Mouse (Mus musculus) MEL-GATA-1-ER (cell line): ENCODE data around the gene Chaf1a.

Experiments
- DNase-seq: peaks from one replicate; pipeline ENCODE4 v3.0.0-alpha.2; 2012; ENCODE audit warnings: low read depth; ENCODE audit errors: extremely low read depth

The Chaf1a gene

GRCm38 (mm10) chr17:56020400-56021084 is 19.7 kb upstream of the Chaf1a start:
- no peak for DNase-seq

DNA sequence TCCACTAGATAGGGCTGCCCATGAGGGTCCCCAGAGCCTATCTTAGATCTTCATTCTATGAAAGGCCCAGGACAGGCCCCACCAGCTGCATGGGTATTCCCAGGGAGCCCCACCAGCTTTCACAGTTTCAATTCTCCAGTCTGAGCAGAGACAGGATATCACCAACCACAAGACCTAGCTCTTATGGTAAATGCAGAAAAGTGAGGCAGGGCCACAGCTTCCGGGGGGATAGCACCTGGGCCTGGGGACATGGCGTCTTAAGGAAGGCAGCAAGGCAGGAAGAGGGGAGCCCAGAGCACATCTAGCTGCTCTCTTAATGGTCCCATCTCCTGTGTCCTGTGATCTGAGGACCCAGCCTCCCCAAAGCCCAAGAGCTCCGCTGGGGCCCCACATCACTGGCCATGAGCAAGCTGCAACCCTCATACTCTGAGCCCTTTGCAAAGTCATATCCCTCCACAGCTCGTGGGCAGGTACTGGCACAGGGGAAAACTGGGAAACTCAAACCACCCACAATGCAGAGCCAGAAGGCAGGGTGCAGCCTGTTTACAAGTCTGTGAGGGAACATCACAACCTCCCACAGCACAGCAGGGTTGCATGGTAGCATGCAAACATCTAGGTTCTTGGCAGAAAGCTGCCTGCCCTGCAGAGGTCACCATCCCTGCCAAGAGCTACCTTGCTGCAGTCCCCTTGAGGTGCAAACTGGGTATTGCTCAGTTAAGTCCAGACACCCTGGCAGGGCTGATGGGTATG is 18.9 kb upstream of the Chaf1a start:
- no peak for DNase-seq

- DNase-seq, result no peak
These were observed 17.9 kb upstream of the Chaf1a start for GRCm38 (mm10) chr17:56022131-56022988.

DNA sequence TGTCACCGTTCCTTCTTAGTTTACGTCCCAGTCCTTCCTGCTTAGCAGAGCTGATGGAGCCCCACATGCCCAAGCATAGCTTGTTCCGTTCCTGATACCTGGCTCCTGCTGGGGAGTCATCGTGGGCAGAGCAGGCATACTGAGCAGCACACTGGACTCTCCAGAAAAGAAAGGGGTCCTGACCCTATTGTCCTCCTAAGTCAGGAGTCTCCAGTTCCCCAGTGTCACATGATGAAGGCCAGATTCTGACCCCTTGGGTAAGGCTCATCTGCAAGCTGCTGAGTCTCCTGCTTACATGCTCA is 17.3 kb upstream of the Chaf1a start:
- no peak for DNase-seq

DNA sequence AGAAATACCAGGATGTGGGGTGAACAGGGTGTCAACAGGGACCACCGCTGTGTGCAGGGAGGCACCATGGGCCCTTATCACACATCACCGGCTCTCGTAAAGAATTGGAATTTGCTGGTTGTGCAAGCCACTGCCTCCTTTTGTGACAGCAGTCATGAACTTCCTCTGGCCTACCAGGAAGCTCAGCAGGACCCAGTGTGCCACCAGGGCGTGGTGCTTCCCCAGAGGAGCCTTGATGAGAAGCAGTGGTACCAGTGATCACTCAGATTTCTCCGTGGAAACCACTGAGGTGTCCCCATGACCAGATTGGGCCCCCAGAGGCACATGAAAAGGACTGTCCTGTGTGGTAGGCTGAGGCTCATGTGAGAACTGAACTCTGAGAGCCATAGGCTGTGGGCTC is 16.9 kb upstream of the Chaf1a start:
- no peak for DNase-seq

DNA sequence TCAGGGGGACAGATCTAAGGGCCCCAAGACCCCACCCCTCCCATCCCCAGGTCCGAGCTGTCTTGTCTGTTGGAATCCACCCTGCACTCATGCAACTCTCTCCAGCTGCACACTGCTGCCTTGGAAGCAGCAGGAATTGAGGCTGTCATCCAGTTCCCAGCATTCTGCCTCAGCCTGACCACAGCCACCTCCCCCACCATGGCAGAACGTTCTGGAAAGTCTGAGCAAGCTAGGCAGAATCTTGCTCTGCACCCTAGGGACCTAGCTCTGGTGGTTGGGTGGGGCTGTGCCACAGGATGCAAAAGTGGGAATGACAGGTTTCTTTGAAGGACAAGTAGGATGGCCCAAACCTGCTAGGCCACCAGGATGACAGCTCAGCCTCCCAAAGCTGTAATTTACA is 15.8 kb upstream of the Chaf1a start:
- no peak for DNase-seq

GRCm38 (mm10) chr17:56024931-56025330 is 15.3 kb upstream of the Chaf1a start:
- no peak for DNase-seq

GRCm38 (mm10) chr17:56026303-56026702 is 13.9 kb upstream of the Chaf1a start:
- no peak for DNase-seq

DNA sequence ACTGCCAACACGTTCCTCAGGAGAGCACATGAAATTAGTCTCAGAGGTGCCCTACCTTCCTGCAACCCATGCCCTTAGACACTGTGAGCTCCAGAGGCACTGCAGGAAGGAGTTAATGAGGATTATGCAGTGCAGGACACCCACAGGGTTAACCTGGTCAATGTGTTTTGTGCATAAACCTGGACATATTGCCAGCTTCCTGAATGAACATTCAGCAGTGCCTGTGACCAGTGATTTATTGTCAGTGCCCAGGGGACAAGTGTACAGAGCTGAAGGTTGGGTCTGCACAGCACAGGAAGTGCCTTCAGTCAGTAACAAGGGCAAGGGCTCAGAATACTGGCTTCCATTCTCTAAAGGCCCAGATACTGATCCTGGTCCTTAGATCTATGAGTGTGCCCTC is 13.4 kb upstream of the Chaf1a start:
- DNase-seq, result no peak

GRCm38 (mm10) chr17:56027801-56028441 is 12.3 kb upstream of the Chaf1a start:
- no peak for DNase-seq

DNA sequence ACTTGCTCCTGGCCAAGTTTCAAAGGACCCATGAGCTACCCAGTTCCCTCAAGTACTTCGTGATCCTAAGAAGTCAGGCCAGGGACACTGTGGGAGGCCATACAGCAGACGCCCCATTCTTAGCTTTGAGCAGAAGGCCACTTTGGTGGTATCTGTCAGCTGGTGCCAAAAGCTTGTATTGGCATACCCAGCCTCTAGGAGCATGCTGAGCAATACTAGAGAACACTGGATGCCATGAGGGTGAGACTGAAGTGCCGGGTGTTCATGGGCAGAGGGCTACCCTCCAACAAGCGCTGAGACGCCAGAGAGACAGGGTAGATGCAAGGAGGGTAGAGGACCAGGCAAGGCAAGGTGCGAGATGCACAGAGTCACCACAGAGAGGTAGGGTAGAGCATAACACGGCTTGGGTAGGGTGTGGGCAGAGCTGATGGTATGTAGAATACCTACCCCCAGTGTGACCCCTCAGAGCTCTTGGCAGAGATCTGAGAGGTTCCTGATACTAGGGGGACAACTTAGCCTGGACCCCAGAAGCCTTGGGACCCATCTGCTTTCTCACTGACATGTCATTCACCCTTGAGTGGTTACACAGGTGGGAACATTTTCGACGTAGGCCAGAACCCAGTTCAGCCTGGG is 9.9 kb upstream of the Chaf1a start:
- no peak for DNase-seq

GRCm38 (mm10) chr17:56030919-56031318 is 9.3 kb upstream of the Chaf1a start:
- peak; percentile 77 for DNase-seq

DNA sequence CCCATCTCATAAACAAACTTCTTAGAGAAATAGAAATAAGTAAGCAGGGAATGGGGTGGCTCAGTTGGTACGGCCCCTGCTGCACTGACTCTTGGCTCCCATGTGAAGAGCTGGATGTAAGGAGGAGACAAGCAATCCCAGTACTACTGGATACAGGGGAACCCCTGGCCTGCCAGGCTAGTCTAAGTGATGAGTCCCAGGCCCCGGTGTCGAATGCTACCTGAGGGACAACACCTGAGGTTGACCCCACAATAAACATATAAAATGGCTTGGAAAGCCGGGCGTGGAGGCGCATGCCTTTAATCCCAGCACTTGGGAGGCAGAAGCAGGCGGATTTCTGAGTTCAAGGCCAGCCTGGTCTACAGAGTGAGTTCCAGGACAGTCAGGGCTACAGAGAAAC is 8.8 kb upstream of the Chaf1a start:
- DNase-seq, result no peak

DNA sequence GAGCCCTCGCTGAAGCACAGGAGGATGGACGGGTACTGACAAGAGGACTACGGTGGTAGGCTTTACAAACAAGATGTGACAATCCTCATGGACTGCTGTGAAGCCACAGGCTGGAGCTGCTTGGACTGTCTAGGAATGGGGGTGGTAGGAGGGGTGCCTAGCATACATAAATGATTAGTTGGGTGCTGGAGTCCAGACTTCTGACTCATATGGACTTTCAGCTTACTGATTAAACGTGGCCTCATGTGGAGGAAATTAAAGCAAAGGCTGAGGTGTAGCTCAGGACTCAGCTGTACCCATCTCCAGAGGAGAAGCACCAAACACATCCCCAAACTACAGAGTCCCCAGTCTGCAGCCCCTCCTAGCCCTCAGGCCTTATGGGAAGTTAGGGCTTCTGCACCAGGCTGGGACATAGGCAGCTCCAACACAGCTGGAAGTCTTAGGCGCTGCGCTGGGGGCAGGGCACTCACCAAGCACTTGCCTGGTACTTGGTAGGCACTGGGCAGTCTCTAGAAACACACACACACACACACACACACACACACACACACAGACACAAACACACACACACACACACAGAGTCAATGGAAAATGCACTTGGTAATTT is 8.0 kb upstream of the Chaf1a start:
- DNase-seq, result no peak

DNA sequence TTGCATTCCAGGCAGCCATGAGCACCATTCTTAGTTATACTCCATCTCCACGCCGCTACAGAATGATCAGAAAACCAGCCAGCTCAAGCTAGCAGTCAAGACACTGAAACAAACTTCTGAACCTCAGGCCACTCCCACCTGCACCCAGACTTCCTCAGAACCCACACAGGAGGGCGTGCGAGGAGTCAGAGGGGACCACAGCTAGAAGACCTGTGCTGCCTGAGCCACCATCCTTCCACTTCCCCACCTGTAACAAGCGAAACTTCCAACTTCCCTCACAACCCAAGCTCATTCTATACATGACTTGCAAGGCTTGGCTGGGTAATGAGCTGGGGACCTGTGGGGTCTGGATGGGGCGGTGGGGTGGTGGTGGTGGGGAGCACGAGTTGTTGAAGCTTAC is 7.4 kb upstream of the Chaf1a start:
- DNase-seq, result no peak

DNA sequence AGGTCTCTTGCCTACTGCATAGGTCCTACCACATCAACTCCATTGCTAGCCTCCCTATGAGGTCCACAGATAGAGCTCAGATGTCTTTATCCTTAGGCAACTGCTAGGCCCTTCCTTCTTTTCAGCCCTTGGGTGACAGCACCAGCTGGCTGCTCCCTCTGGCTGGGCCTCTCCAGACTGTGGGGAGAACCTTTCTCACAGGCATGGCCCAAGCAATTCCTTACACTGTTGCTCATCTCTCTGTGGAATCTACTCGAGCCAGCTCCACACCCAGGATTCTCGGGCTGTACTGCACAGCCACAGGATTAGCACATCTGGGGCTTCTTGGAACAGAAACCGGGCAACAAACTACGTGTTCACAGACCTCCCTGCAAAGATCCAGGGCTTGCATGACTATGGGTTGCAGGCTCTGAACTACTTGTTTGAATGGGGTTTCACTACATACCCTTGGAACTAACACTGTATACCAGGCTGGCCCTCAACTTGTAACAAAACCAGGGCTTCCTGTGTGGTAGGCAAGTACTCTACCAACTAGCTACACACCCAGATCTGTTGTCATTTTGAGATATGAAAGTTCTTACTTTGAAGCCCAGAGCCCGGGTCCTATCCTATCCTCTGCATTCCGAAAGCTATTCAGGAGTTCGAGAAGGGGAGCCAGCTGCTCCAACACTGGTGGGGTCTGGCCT is 6.1 kb upstream of the Chaf1a start:
- DNase-seq, result no peak

- no peak for DNase-seq
These were observed 5.5 kb upstream of the Chaf1a start for GRCm38 (mm10) chr17:56034726-56035100.

GRCm38 (mm10) chr17:56035216-56035615 is 5.0 kb upstream of the Chaf1a start:
- DNase-seq, result no peak

DNA sequence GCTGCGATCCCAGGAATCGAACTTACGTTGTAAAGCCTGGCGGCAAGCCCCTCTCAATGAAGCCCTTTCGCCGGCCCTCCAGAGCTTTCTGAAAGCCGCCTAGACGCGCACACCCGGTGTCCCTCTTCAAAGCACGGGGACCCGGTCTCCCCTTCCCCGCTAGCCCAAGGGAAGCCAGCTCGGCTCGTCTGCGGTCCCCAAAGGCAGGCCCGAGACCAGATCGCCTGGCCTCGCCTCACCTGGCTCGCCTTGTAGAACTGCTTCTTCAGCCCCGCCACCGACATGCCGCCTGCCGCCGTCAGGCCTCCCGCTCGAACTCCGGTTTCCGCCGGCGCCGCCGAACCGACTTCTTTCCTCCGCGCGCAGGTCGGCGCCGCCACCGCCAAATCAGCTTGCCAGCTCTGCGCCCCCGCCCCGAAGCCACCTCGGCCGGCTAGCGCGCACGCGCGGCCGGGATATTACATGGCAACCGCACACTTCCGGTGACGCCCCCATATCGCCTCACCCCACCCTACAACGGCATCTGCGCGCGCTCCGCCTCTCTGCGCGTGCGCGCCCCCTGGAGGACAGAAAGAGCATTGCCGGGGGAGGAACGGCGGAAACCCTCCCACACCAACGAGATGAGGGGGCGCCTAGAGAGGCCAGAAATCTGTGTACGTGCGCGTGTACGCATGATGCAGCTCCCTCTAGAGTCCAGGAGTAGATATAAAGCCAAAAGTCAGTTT is 3.9 kb upstream of the Chaf1a start, which contains the start of gene Sh3gl1:
TSS of gene Sh3gl1 (minus strand) at position 460 of the 725 bp plus-strand sequence.
- DNase-seq, result peak; percentile 84

- no peak for DNase-seq
These were observed 3.3 kb upstream of the Chaf1a start for GRCm38 (mm10) chr17:56036901-56037287.
